Mouse (Mus musculus) adrenal gland, postnatal 10 days (tissue): ENCODE data around the gene Elane. TPM values are rescaled to one million over a fixed set of nuclear protein-coding genes. Genes with fewer than 3 reads are reported as not detected.
A peak's percentile ranks its signal among the peaks of the same experiment; 100 is the strongest.

Experiments used
- DNase-seq: peaks from one replicate; pipeline ENCODE4 v3.0.0; 2021; ENCODE audit warnings: mixed read lengths
- total RNA-seq, 2 experiments: library from RNA; stranded (reverse); gene quantifications; 2 replicates each; pipeline ENCODE4 v1.2.3; 2021

Elane gene
- total RNA-seq, 2 experiments from 2014 or later, result 2.1 to 2.3 TPM

- DNase-seq, result peak; percentile 63
These were observed 29.0 kb downstream of the Elane start for GRCm38 (mm10) chr10:79914948-79915596.

DNA sequence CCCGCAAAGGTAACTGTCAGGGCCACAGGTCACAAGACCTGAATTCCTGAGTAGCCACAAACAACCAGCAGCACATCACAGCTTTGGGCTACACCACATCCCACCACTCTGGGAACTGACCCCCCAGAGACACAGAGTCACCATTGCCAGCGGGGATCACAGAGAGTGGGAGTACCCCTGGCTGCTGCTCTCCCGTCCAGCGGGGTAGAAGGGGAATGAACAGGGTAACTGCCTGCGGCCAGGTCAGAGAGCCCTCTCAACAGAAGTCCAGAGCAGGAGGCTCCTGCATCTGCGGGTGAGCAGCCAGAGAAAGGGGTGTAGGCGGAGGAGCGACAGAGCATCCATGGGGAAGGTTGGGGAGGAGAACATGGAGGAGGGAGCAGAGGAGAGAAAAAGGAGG lies 30.0 kb downstream of the Elane start:
- no peak for DNase-seq

- peak; percentile 96 for DNase-seq
These were observed 30.9 kb downstream of the Elane start, which contains the start of gene Kiss1r for GRCm38 (mm10) chr10:79916808-79917531. Kiss1r (plus strand) TSS chr10:79916971.

DNA sequence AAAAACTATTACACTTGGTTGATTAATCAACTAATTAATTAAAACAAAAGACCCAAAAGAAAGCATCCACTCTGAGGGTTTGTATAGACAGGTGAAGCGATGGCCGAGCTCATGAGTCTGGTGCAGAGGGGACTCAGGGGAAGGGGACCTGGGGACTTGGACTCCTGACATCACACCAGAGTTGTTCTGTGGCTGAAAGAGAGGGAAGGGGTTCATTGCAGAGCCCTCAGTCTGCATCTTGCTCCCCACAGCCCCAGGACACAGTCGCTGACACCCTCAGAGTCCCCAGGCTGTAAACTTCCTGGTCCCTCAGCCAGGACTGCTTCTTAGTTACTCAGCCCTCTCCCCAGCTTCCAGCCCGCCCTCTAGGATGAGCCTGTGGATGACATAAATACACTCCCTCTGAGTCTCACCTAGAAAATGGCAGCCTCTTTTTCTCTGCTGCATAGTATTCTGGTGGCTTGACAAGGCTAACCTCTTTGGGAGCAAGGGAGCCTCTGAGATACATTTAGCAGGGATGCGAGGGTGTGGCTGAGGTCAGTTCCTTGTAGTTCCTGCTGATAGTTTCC lies 31.6 kb downstream of the Elane start:
- no peak for DNase-seq

DNA sequence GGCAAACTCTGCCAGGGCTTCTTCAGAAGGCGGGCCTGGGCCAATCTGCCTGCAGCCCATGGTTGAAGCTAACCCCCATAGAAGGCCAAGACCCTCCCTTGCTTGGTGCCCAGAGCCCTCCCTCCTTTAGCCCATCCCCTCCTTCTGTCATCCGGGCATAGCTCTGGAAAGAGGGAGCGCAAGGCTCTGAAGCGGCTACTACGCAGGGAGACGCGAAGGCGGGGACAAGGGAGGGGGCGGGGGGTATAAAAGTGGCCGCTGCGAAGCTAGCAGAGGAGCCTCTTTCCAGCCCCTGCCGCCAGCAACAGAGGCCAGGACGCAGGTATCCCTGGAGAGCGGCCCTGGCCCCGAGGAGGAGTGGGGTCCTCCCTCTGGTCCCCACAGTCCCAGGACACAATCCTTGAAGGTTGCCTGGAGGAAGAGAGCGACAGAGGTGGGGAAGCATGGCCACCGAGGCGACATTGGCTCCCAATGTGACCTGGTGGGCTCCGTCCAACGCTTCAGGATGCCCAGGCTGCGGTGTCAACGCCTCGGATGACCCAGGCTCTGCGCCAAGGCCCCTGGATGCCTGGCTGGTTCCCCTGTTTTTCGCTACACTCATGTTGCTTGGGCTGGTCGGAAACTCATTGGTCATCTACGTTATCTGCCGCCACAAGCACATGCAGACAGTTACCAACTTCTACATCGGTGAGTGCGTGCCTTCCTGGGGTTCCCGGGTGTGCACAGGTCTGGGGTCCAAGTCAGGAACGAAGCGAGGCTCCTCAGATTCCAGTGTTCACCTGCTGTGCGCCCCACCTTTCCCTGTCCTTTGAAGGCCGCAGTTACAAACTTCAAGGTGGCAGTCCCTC lies 32.4 kb downstream of the Elane start:
- DNase-seq, result no peak

DNA sequence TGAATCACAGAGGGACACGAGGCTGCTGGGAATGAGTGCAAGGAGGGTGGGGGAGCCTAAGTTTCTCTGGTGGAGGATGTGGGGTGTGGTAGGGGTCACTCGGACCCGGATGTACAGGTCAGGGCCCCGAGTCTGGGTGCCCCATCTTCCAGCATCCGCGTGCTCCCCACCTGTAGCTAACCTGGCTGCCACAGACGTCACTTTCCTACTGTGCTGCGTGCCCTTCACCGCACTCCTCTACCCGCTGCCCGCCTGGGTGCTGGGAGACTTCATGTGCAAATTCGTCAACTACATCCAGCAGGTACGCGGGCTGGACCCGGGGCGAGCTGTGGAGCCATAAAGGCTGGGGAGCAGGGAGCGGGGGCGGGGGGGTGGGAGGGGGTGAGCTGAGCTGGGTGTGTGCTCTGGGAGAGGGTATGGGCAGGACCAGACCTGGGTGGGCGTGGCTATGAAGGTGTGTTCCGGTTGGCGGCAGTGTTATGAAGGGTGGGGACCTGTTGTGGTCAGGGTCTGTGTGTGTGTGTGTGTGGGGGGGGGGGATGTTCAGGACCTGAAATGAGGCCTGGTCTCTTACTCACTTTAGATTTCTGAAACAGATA lies 33.3 kb downstream of the Elane start:
- DNase-seq, result no peak

GRCm38 (mm10) chr10:79920056-79920890 lies 34.2 kb downstream of the Elane start:
- no peak for DNase-seq

DNA sequence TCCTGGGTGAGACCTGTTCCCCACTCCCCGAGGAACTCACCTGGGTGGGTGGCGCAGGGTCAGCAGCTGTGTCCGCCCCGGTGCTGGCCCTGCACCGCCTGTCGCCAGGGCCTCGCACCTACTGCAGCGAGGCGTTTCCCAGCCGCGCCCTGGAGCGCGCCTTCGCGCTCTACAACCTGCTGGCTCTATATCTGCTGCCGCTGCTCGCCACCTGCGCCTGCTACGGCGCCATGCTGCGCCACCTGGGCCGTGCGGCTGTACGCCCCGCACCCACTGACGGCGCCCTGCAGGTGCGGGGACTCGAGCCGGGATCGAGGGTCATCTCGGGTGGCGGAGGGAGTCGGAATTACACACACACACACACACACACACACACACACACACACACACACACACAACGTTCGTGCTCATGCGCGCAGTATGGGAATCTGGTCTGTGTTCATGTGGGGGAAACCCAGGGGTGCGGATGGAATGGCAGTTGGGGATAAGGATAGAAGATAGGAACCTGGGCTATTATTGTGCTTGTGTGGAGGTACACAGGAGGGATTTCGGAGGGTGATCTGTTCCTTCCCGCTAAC lies 35.0 kb downstream of the Elane start, which contains the start of gene R3hdm4:
Gene R3hdm4, minus strand, starts transcription at position 251 of the 578 bp plus-strand sequence.
- DNase-seq, result no peak

- DNase-seq, result no peak
These were observed 35.5 kb downstream of the Elane start for GRCm38 (mm10) chr10:79921572-79921971.

GRCm38 (mm10) chr10:79924998-79925784 lies 39.1 kb downstream of the Elane start:
- peak; percentile 95 for DNase-seq

GRCm38 (mm10) chr10:79925785-79926490 lies 39.9 kb downstream of the Elane start:
- no peak for DNase-seq

- peak; percentile 93 for DNase-seq
These were observed 40.7 kb downstream of the Elane start, which contains the start of gene Arid3a for GRCm38 (mm10) chr10:79926491-79927323. Arid3a (plus strand) TSS chr10:79927043.

- DNase-seq, result peak; percentile 70
These were observed 41.4 kb downstream of the Elane start for GRCm38 (mm10) chr10:79927324-79928029.

GRCm38 (mm10) chr10:79928030-79928694 lies 42.1 kb downstream of the Elane start:
- peak; percentile 71 for DNase-seq

- DNase-seq, result no peak
These were observed 43.1 kb downstream of the Elane start for GRCm38 (mm10) chr10:79928907-79929701.
